Mouse (Mus musculus): ENCODE results near the gene Cmtm7. TPM values are rescaled to one million over a fixed set of nuclear protein-coding genes. Genes with fewer than 3 reads are reported as not detected.
"Not testable (repeated sequence)": the region's sequence is repeated elsewhere in the genome, so short reads cannot be mapped to it uniquely, and the experiment has no call there.

Cmtm7 gene
- polyA plus RNA-seq, 1 experiment from 2014 or later = 83.6 TPM

GRCm38 (mm10) chr9:114747466-114747865, 34.2 kb downstream of the Cmtm7 start:
- H3K36me3 ChIP-seq = peaks cover 66% of the 10 kb centered on the region
- no peaks in the 10 kb centered on the region for H3K9me3 ChIP-seq (replicated peaks)
- H3K27me3 ChIP-seq (ENCODE audit: low read depth, poor library complexity, severe bottlenecking) = no peaks in the 10 kb centered on the region
- no peak overlapping the region for H3K27ac ChIP-seq
- H3K4me3 ChIP-seq = no peak overlapping the region
- DNase-seq (ENCODE audit: low spot score) = no peak
- WGBS = 75% methylated on average over 12 of the region's 12 CpGs
- H3K4me1 ChIP-seq = peaks cover 1% of the 10 kb centered on the region; the same call in 1 of the 2 replicates

- Histone ChIP-seq H3K4me1 (no peaks in the 10 kb centered on the region), H3K27me3 (ENCODE audit: low read depth, poor library complexity, severe bottlenecking) (no peaks in the 10 kb centered on the region), H3K36me3 (peaks cover 71% of the 10 kb centered on the region), H3K27ac (no peak overlapping the region), H3K4me3 (no peak overlapping the region), H3K9me3 (replicated peaks) (no peaks in the 10 kb centered on the region)
- WGBS = 82% methylated on average over 10 of the region's 10 CpGs
- DNase-seq (ENCODE audit: low spot score) = no peak
These were observed 34.6 kb downstream of the Cmtm7 start for GRCm38 (mm10) chr9:114747012-114747411.

- no peaks in the 10 kb centered on the region for H3K4me1 ChIP-seq
- H3K4me3 ChIP-seq = no peak overlapping the region
- H3K27ac ChIP-seq = no peak overlapping the region
- H3K9me3 ChIP-seq (replicated peaks) = no peaks in the 10 kb centered on the region
- peaks cover 74% of the 10 kb centered on the region for H3K36me3 ChIP-seq
- WGBS = 86% methylated on average over 4 of the region's 4 CpGs
- H3K27me3 ChIP-seq (ENCODE audit: low read depth, poor library complexity, severe bottlenecking) = no peaks in the 10 kb centered on the region
- no peak for DNase-seq (ENCODE audit: low spot score)
These were observed 36.0 kb downstream of the Cmtm7 start for GRCm38 (mm10) chr9:114745654-114746053.

GRCm38 (mm10) chr9:114745163-114745562, 36.5 kb downstream of the Cmtm7 start:
- H3K27me3 ChIP-seq (ENCODE audit: low read depth, poor library complexity, severe bottlenecking) = no peaks in the 10 kb centered on the region
- DNase-seq (ENCODE audit: low spot score) = no peak
- no peaks in the 10 kb centered on the region for H3K9me3 ChIP-seq (replicated peaks)
- H3K4me3 ChIP-seq = no peak overlapping the region
- H3K4me1 ChIP-seq = no peaks in the 10 kb centered on the region
- H3K27ac ChIP-seq = no peak overlapping the region
- peaks cover 72% of the 10 kb centered on the region for H3K36me3 ChIP-seq
- WGBS = 89% methylated on average over 4 of the region's 4 CpGs

GRCm38 (mm10) chr9:114742731-114743130, 38.9 kb downstream of the Cmtm7 start:
- no peaks in the 10 kb centered on the region for H3K27me3 ChIP-seq (ENCODE audit: low read depth, poor library complexity, severe bottlenecking)
- H3K36me3 ChIP-seq = peaks cover 60% of the 10 kb centered on the region
- H3K27ac ChIP-seq = no peak overlapping the region
- H3K4me3 ChIP-seq = no peak overlapping the region
- WGBS = 93% methylated on average over 2 of the region's 2 CpGs
- H3K4me1 ChIP-seq = no peaks in the 10 kb centered on the region
- no peaks in the 10 kb centered on the region for H3K9me3 ChIP-seq (replicated peaks)
- no peak for DNase-seq (ENCODE audit: low spot score)

- H3K4me3 ChIP-seq = no peak overlapping the region
- DNase-seq (ENCODE audit: low spot score) = no peak
- no peak overlapping the region for H3K27ac ChIP-seq
- no peaks in the 10 kb centered on the region for H3K9me3 ChIP-seq (replicated peaks)
- no peaks in the 10 kb centered on the region for H3K27me3 ChIP-seq (ENCODE audit: low read depth, poor library complexity, severe bottlenecking)
- peaks cover 5% of the 10 kb centered on the region for H3K4me1 ChIP-seq
- WGBS = 92% methylated on average over 9 of the region's 9 CpGs
- peaks cover 45% of the 10 kb centered on the region for H3K36me3 ChIP-seq
These were observed 41.3 kb downstream of the Cmtm7 start for GRCm38 (mm10) chr9:114740336-114740735.

- H3K27me3 ChIP-seq (ENCODE audit: low read depth, poor library complexity, severe bottlenecking) = no peaks in the 10 kb centered on the region
- H3K4me3 ChIP-seq = no peak overlapping the region
These were observed 45.2 kb downstream of the Cmtm7 start for GRCm38 (mm10) chr9:114736442-114736841.

GRCm38 (mm10) chr9:114733238-114733637, 48.4 kb downstream of the Cmtm7 start:
- H3K4me1 ChIP-seq = peaks cover 20% of the 10 kb centered on the region
- H3K27ac ChIP-seq = no peak overlapping the region
- no peak for DNase-seq (ENCODE audit: low spot score)
- H3K4me3 ChIP-seq = no peak overlapping the region
- WGBS = 82% methylated on average over 2 of the region's 2 CpGs
- H3K27me3 ChIP-seq (ENCODE audit: low read depth, poor library complexity, severe bottlenecking) = no peaks in the 10 kb centered on the region
- no peaks in the 10 kb centered on the region for H3K9me3 ChIP-seq (replicated peaks)
- peaks cover 9% of the 10 kb centered on the region; the same call in 1 of the 2 replicates for H3K36me3 ChIP-seq

More at GRCm38 (mm10) chr9:114736442-114736841, 45.2 kb downstream of the Cmtm7 start:
- Histone ChIP-seq H3K36me3 (peaks cover 18% of the 10 kb centered on the region), H3K9me3 (replicated peaks) (no peaks in the 10 kb centered on the region), H3K4me1 (peaks cover 16% of the 10 kb centered on the region), H3K27ac (no peak overlapping the region)
- WGBS = 72% methylated on average over 11 of the region's 11 CpGs
- no peak for DNase-seq (ENCODE audit: low spot score)

GRCm38 (mm10) chr9:114731871-114732682, 49.6 kb downstream of the Cmtm7 start:
- H3K27me3 ChIP-seq (ENCODE audit: low read depth, poor library complexity, severe bottlenecking) = no peaks in the 10 kb centered on the region
- 75% methylated on average over 12 of the region's 12 CpGs for WGBS
- peaks cover 20% of the 10 kb centered on the region for H3K4me1 ChIP-seq
- no peak for DNase-seq (ENCODE audit: low spot score)
- H3K36me3 ChIP-seq = no peaks in the 10 kb centered on the region
- H3K9me3 ChIP-seq (replicated peaks) = no peaks in the 10 kb centered on the region
- H3K4me3 ChIP-seq = peak overlapping the region; percentile 87
- H3K27ac ChIP-seq = peak overlapping the region; percentile 90; the same call in 1 of the 2 replicates

- H3K9me3 ChIP-seq (replicated peaks) = no peaks in the 10 kb centered on the region
- peak within 1 kb of the TSS; percentile 87 for H3K4me3 ChIP-seq
- peak; percentile 99 for DNase-seq (ENCODE audit: low spot score)
- no peaks in the 10 kb centered on the region for H3K27me3 ChIP-seq (ENCODE audit: low read depth, poor library complexity, severe bottlenecking)
- under 1% methylated on average over 53 of the region's 53 CpGs for WGBS
- peaks cover 15% of the 10 kb centered on the region for H3K4me1 ChIP-seq
- peak within 1 kb of the TSS; percentile 90 for H3K27ac ChIP-seq
- H3K36me3 ChIP-seq = no peaks in the 10 kb centered on the region
These were observed 50.5 kb downstream of the Cmtm7 start, which contains the start of gene Cmtm6 for GRCm38 (mm10) chr9:114731011-114731755. Gene Cmtm6 (plus strand): TSS chr9:114731116.

- Histone ChIP-seq H3K27ac (no peak overlapping the region), H3K4me3 (peak overlapping the region; percentile 87), H3K4me1 (peaks cover 15% of the 10 kb centered on the region), H3K27me3 (ENCODE audit: low read depth, poor library complexity, severe bottlenecking) (no peaks in the 10 kb centered on the region), H3K9me3 (replicated peaks) (no peaks in the 10 kb centered on the region), H3K36me3 (peaks cover 5% of the 10 kb centered on the region)
- DNase-seq (ENCODE audit: low spot score) = no peak
- WGBS = 33% methylated on average over 29 of the region's 30 CpGs
These were observed 51.5 kb downstream of the Cmtm7 start for GRCm38 (mm10) chr9:114729911-114730805.

- H3K27me3 ChIP-seq (ENCODE audit: low read depth, poor library complexity, severe bottlenecking); H3K27ac ChIP-seq; H3K4me3 ChIP-seq; H3K9me3 ChIP-seq (replicated peaks); DNase-seq (ENCODE audit: low spot score): not testable (repeated sequence)
- Histone ChIP-seq H3K36me3 (peaks cover 23% of the 10 kb centered on the region), H3K4me1 (peaks cover 15% of the 10 kb centered on the region)
- WGBS = 52% methylated on average over 2 of the region's 2 CpGs
These were observed 53.2 kb downstream of the Cmtm7 start for GRCm38 (mm10) chr9:114728432-114728831.

Data from limb, embryonic 10.5 days (tissue).